Mouse (Mus musculus) lung, postnatal 0 days (tissue): ENCODE measurements around the gene Adrb1. TPM values are rescaled to one million over a fixed set of nuclear protein-coding genes. Genes with fewer than 3 reads are reported as not detected.

ENCODE experiments used
- ATAC-seq: fragments of 200-750 bp; cut with Nextera tagmentation; 2 replicates; pipeline ENCODE4 v1.8.0; 2017; ENCODE audit warnings: moderate library complexity
- DNase-seq: peaks from one replicate; pipeline ENCODE4 v3.0.0-alpha.2; 2016; ENCODE audit warnings: low spot score
- H3K27ac ChIP-seq: fragments of 300-500 bp; sonication (generic); 2 replicates; pipeline ENCODE4 v1.5.1; 2014; ENCODE audit warnings: antibody characterized with exemption, mild to moderate bottlenecking, low read length, mixed read lengths
- H3K27me3 ChIP-seq: fragments of 300-500 bp; sonication (generic); replicated peaks from 2 replicates; pipeline ENCODE4 v1.6.1; 2014; ENCODE audit warnings: low read length, mixed read lengths; ENCODE audit not compliant: insufficient read depth
- H3K36me3 ChIP-seq: fragments of 300-500 bp; sonication (generic); 2 replicates; pipeline ENCODE4 v1.6.1; 2014; ENCODE audit warnings: low read length, mixed read lengths; ENCODE audit not compliant: insufficient read depth
- H3K4me1 ChIP-seq: fragments of 300-500 bp; sonication (generic); 2 replicates; pipeline ENCODE4 v1.6.1; 2014; ENCODE audit warnings: antibody characterized with exemption, low read depth, low read length, mixed read lengths; ENCODE audit not compliant: insufficient read depth
- H3K4me2 ChIP-seq: fragments of 300-500 bp; sonication (generic); replicated peaks from 2 replicates; pipeline ENCODE4 v1.6.1; 2014; ENCODE audit warnings: low read depth, mild to moderate bottlenecking, low read length, moderate library complexity, mixed read lengths
- H3K4me3 ChIP-seq: fragments of 300-500 bp; sonication (generic); 2 replicates; pipeline ENCODE4 v1.5.1; 2014; ENCODE audit warnings: low read depth, low read length
- H3K9ac ChIP-seq: fragments of 300-500 bp; sonication (generic); replicated peaks from 2 replicates; pipeline ENCODE4 v1.6.1; 2014; ENCODE audit warnings: low read depth, mild to moderate bottlenecking
- H3K9me3 ChIP-seq: fragments of 300-500 bp; sonication (generic); 2 replicates; pipeline ENCODE4 v1.6.1; 2016; ENCODE audit warnings: low read length, mixed read lengths
- CTCF ChIP-seq: IDR thresholded peaks from 2 replicates; pipeline ENCODE4 v1.5.1; 2016; ENCODE audit warnings: antibody characterized with exemption, mild to moderate bottlenecking
- EP300 ChIP-seq: IDR thresholded peaks from 2 replicates; pipeline ENCODE4 v1.6.1; 2016; ENCODE audit warnings: antibody characterized with exemption, mild to moderate bottlenecking, control low read depth
- WGBS: fragments of 180-500 bp; shearing (Covaris S2); extraction: QIAGEN DNeasy Blood & Tissue Kit; methylation state at CpG from one replicate; pipeline ENCODE4 v1.1.7; 2014; 5-methylcytosine and 5-hydroxymethylcytosine counted together
- polyA plus RNA-seq: library from polyadenylated mRNA; unstranded; fragments of >200 nt; fragmentation: Nextera tagmentation; extraction: Ambion mirVana; gene quantifications from 2 replicates; pipeline ENCODE4 v1.2.1, GENCODE M21; 2015

Gene Adrb1
- polyA plus RNA-seq, 1 experiment from 2014 or later: 12.6 TPM

DNA sequence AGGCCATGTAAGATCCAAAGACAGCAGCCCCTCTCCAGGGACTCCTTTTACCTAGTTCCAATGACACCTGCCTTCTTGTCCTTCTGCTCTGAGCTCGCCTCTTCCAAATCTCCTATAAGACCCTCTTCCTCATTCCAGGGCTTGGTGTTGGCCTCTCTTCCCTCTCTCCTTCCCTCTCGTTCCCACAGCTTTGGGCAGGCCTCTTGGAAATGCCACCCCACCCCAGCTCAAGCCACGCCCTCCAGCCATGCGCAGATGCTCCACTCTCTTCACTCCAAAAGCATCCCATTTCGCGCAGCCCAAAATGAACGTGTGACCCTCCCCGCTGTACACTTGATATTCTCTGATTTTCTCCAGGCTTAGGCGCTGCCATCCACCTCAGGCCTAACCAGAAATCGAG is 34.3 kb upstream of the Adrb1 start:
- H3K27ac ChIP-seq: no peak overlapping the region
- WGBS: 79% methylated on average over 10 of the region's 10 CpGs
- no peaks in the 10 kb centered on the region for H3K4me1 ChIP-seq
- no peak overlapping the region for H3K4me3 ChIP-seq
- no peak overlapping the region for H3K4me2 ChIP-seq
- no peak for ATAC-seq
- TF ChIP-seq EP300 (no peak), CTCF (no peak)
- no peak for DNase-seq
- no peaks in the 10 kb centered on the region for H3K36me3 ChIP-seq
- H3K27me3 ChIP-seq: no peaks in the 10 kb centered on the region
- H3K9me3 ChIP-seq: no peaks in the 10 kb centered on the region
- H3K9ac ChIP-seq: no peak overlapping the region

- DNase-seq (peak; percentile 68), ATAC-seq (peak; percentile 65)
- Histone ChIP-seq H3K9ac (no peak overlapping the region), H3K27ac (no peak overlapping the region), H3K4me2 (no peak overlapping the region), H3K4me1 (no peaks in the 10 kb centered on the region), H3K27me3 (no peaks in the 10 kb centered on the region), H3K4me3 (no peak overlapping the region), H3K36me3 (no peaks in the 10 kb centered on the region), H3K9me3 (no peaks in the 10 kb centered on the region)
- TF ChIP-seq CTCF (no peak), EP300 (peak; percentile 73; the same call in 1 of the 2 replicates)
- 66% methylated on average over 12 of the region's 12 CpGs for WGBS
These were observed 33.2 kb upstream of the Adrb1 start for GRCm38 (mm10) chr19:56688661-56689335.

DNA sequence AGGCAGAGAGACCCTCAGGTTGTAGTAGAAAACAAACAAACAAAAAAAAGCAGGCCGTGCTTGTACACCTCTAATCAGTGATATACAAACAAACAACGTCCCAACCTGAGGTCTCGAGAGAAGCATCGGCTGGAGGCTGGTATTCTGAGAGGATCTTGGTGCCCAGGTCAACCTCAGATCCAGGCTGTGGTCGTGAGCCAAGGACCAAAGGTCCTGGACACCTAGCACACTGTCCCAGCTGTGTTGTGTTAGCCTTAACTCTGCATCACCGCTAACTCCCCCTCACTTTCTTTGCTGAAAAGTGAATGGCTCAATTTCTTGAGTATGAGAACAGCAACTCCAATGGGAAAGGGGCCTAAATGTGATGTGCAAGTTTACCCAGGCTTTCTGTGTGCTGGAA is 32.5 kb upstream of the Adrb1 start:
- WGBS: 73% methylated on average over 6 of the region's 6 CpGs
- TF ChIP-seq EP300 (no peak), CTCF (no peak)
- H3K9me3 ChIP-seq: no peaks in the 10 kb centered on the region
- no peak overlapping the region for H3K4me2 ChIP-seq
- H3K27me3 ChIP-seq: no peaks in the 10 kb centered on the region
- no peak overlapping the region for H3K4me3 ChIP-seq
- DNase-seq: no peak
- no peak for ATAC-seq
- H3K9ac ChIP-seq: no peak overlapping the region
- no peak overlapping the region for H3K27ac ChIP-seq
- H3K4me1 ChIP-seq: no peaks in the 10 kb centered on the region
- H3K36me3 ChIP-seq: no peaks in the 10 kb centered on the region

GRCm38 (mm10) chr19:56691103-56691502 is 30.9 kb upstream of the Adrb1 start:
- 92% methylated on average over 3 of the region's 3 CpGs for WGBS

GRCm38 (mm10) chr19:56692451-56692850 is 29.5 kb upstream of the Adrb1 start:
- Histone ChIP-seq H3K4me3 (no peak overlapping the region), H3K4me2 (no peak overlapping the region), H3K9me3 (no peaks in the 10 kb centered on the region), H3K36me3 (no peaks in the 10 kb centered on the region), H3K4me1 (no peaks in the 10 kb centered on the region), H3K27me3 (no peaks in the 10 kb centered on the region), H3K27ac (no peak overlapping the region), H3K9ac (no peak overlapping the region)
- DNase-seq (no peak), ATAC-seq (no peak)
- 58% methylated on average over 5 of the region's 5 CpGs for WGBS
- no peak for TF ChIP-seq CTCF
- TF ChIP-seq EP300: no peak

More at GRCm38 (mm10) chr19:56691103-56691502, 30.9 kb upstream of the Adrb1 start:
- Histone ChIP-seq H3K4me3 (no peak overlapping the region), H3K9ac (no peak overlapping the region), H3K4me2 (no peak overlapping the region), H3K36me3 (no peaks in the 10 kb centered on the region), H3K27me3 (no peaks in the 10 kb centered on the region), H3K4me1 (no peaks in the 10 kb centered on the region), H3K9me3 (no peaks in the 10 kb centered on the region), H3K27ac (no peak overlapping the region)
- no peak for TF ChIP-seq EP300
- no peak for TF ChIP-seq CTCF
- ATAC-seq (no peak), DNase-seq (no peak)

GRCm38 (mm10) chr19:56697370-56698144 is 24.4 kb upstream of the Adrb1 start:
- TF ChIP-seq EP300 (no peak), CTCF (no peak)
- Histone ChIP-seq H3K4me3 (no peak overlapping the region), H3K36me3 (no peaks in the 10 kb centered on the region), H3K9ac (no peak overlapping the region), H3K4me1 (no peaks in the 10 kb centered on the region), H3K4me2 (no peak overlapping the region), H3K27me3 (no peaks in the 10 kb centered on the region), H3K9me3 (no peaks in the 10 kb centered on the region), H3K27ac (no peak overlapping the region)
- no peak for DNase-seq
- no peak for ATAC-seq
- WGBS: 85% methylated on average over 20 of the region's 20 CpGs
